Mouse (Mus musculus) spleen, adult 2 months (tissue): Measurements from ENCODE around the gene Bpi.

Experiments used
- CTCF ChIP-seq: fragments of 200-500 bp; IDR thresholded peaks from 2 replicates; pipeline ENCODE4 v1.5.1; 2011; ENCODE audit warnings: mild to moderate bottlenecking, inconsistent platforms; ENCODE audit not compliant: insufficient read depth, insufficient read length, insufficient replicate concordance; ENCODE audit errors: extremely low read depth
- POLR2A ChIP-seq: fragments of 200-500 bp; IDR thresholded peaks from 2 replicates; pipeline ENCODE4 v1.6.1; 2011; ENCODE audit warnings: low read depth, low read length, inconsistent platforms

DNA sequence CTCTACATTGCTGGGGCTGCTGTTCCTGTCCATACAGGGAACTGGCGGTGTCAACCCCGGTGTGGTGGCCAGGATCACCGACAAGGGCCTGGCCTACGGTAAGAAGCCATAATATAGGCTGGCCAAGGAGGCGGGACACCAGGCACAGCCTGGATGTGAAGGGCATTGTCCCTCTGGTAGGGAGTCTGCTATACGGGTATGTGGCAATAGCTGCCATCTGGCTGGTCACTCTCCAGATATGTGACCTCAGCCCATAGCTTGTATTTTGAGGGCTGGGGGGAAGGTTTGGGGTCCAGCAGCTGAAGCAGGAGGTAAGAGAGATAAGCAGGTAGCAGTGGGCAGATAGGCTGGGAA, 48.8 kb downstream of the Bpi start:
- no peak for TF ChIP-seq POLR2A
- TF ChIP-seq CTCF = no peak
